Mouse (Mus musculus) kidney, embryonic 16.5 days (tissue): ENCODE measurements at regions not wholly inside any gene's neighbourhood (a gene's known extent, or its start where the extent isn't known, plus 50 kb on each side); places are given as distances from the start of the nearest gene placed in this dataset.
A peak's percentile ranks its signal among the peaks of the same experiment; 100 is the strongest.

Experiments used
- ATAC-seq: fragments of 200-750 bp; cut with Nextera tagmentation; 2 replicates; pipeline ENCODE4 v1.8.0; 2017; ENCODE audit warnings: moderate TSS enrichment; ENCODE audit not compliant: low FRiP score, low TSS enrichment
- H3K27ac ChIP-seq: fragments of 300-500 bp; sonication (generic); 2 replicates; pipeline ENCODE4 v1.5.1; 2014; ENCODE audit warnings: low read length
- H3K27me3 ChIP-seq: fragments of 300-500 bp; sonication (generic); 2 replicates; pipeline ENCODE4 v1.6.1; 2014; ENCODE audit warnings: low read length, control low read depth, mixed read lengths; ENCODE audit not compliant: insufficient read depth
- H3K36me3 ChIP-seq: fragments of 300-500 bp; sonication (generic); 2 replicates; pipeline ENCODE4 v1.6.1; 2014; ENCODE audit warnings: low read length, control low read depth, mixed read lengths; ENCODE audit not compliant: insufficient read depth
- H3K4me1 ChIP-seq: fragments of 300-500 bp; sonication (generic); 2 replicates; pipeline ENCODE4 v1.6.1; 2014; ENCODE audit warnings: low read length, control low read depth, mixed read lengths; ENCODE audit not compliant: insufficient read depth
- H3K4me2 ChIP-seq: fragments of 300-500 bp; sonication (generic); replicated peaks from 2 replicates; pipeline ENCODE4 v1.6.1; 2014; ENCODE audit warnings: low read depth, low read length
- H3K4me3 ChIP-seq: fragments of 300-500 bp; sonication (generic); 2 replicates; pipeline ENCODE4 v1.5.1; 2014; ENCODE audit warnings: mild to moderate bottlenecking, low read length
- H3K9ac ChIP-seq: fragments of 300-500 bp; sonication (generic); replicated peaks from 2 replicates; pipeline ENCODE4 v1.6.1; 2014; ENCODE audit warnings: low read length
- H3K9me3 ChIP-seq: fragments of 300-500 bp; sonication (generic); 2 replicates; pipeline ENCODE4 v1.6.1; 2016; ENCODE audit warnings: low read length, control low read depth
- WGBS: fragments of 180-500 bp; shearing (Covaris S2); extraction: QIAGEN DNeasy Blood & Tissue Kit; methylation state at CpG from one replicate; pipeline ENCODE4 v1.1.7; 2014; 5-methylcytosine and 5-hydroxymethylcytosine counted together

GRCm38 (mm10) chr8:80268910-80269460 is 211.2 kb upstream of the Hhip start:
- Histone ChIP-seq H3K27ac (no peak overlapping the region), H3K27me3 (no peaks in the 10 kb centered on the region), H3K9ac (no peak overlapping the region), H3K36me3 (no peaks in the 10 kb centered on the region), H3K9me3 (no peaks in the 10 kb centered on the region), H3K4me3 (no peak overlapping the region), H3K4me2 (no peak overlapping the region), H3K4me1 (no peaks in the 10 kb centered on the region)
- ATAC-seq: peak; percentile 73; the same call in 1 of the 2 replicates
- 29% methylated on average over 7 of the region's 7 CpGs for WGBS

DNA sequence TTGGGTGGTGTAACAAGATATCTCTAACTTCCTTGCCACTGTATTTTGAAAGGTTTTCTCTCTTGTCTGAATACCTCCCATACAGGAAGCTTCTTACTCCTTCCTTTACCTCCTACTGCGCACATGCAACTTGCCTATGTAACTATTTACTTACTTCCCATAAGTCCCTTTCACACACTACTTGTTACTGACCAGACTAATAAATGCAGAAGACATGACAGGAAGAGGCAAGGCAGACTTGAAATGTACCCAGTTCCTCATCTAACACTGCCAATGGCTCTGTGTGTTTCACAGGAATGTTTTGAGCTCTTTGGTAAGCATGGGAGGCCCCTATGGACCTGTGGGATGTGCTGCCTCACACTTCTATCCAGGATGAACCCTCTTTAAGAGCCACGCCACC is 207.1 kb upstream of the Hhip start:
- ATAC-seq: no peak
- Histone ChIP-seq H3K27ac (no peak overlapping the region), H3K9me3 (no peaks in the 10 kb centered on the region), H3K4me2 (no peak overlapping the region), H3K36me3 (no peaks in the 10 kb centered on the region), H3K4me1 (peaks cover 6% of the 10 kb centered on the region; the same call in 1 of the 2 replicates), H3K4me3 (no peak overlapping the region), H3K9ac (no peak overlapping the region), H3K27me3 (no peaks in the 10 kb centered on the region)
- 80% methylated on average over 2 of the region's 2 CpGs for WGBS

- no peak overlapping the region for H3K9ac ChIP-seq
- no peak overlapping the region for H3K27ac ChIP-seq
- H3K4me1 ChIP-seq: peaks cover 6% of the 10 kb centered on the region; the same call in 1 of the 2 replicates
- no peaks in the 10 kb centered on the region for H3K27me3 ChIP-seq
- ATAC-seq: no peak
- 0 out of 2 replicates have a peak overlapping the region, but pooled peaks have one; percentile 10 for H3K4me2 ChIP-seq
- no peaks in the 10 kb centered on the region for H3K36me3 ChIP-seq
- no peaks in the 10 kb centered on the region for H3K9me3 ChIP-seq
- no peak overlapping the region for H3K4me3 ChIP-seq
- WGBS: 30% methylated on average over 11 of the region's 11 CpGs
Observed at GRCm38 (mm10) chr8:80263468-80263945, 205.7 kb upstream of the Hhip start.

GRCm38 (mm10) chr8:80262911-80263310 is 205.1 kb upstream of the Hhip start:
- Histone ChIP-seq H3K4me1 (peaks cover 6% of the 10 kb centered on the region; the same call in 1 of the 2 replicates), H3K27me3 (no peaks in the 10 kb centered on the region), H3K4me2 (no peak overlapping the region), H3K9me3 (no peaks in the 10 kb centered on the region), H3K9ac (no peak overlapping the region), H3K36me3 (no peaks in the 10 kb centered on the region), H3K27ac (no peak overlapping the region), H3K4me3 (no peak overlapping the region)
- 82% methylated on average over 3 of the region's 3 CpGs for WGBS
- no peak for ATAC-seq

DNA sequence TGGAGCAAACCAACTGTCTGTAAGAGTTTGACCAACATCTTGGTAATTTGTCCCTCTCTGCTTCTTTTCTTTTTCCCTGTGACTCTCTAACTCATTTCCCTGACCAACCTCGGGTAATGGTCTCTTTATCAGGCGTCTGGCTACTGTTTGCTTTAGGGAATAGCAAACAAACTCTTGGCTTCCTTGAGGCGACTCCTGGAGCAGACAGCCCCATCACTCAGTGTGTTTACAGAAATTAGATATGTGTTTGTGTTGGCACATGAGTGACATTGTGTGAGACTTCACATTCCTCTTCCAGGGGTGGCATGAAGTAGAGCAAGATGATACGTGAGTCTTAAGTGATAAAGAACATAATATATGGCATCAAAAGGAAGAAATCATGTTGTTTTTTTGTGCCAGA is 195.7 kb upstream of the Hhip start:
- Histone ChIP-seq H3K36me3 (no peaks in the 10 kb centered on the region), H3K4me2 (no peak overlapping the region), H3K9ac (no peak overlapping the region), H3K4me1 (no peaks in the 10 kb centered on the region), H3K27ac (no peak overlapping the region), H3K4me3 (no peak overlapping the region), H3K27me3 (no peaks in the 10 kb centered on the region), H3K9me3 (no peaks in the 10 kb centered on the region)
- ATAC-seq: no peak
- WGBS: 11% methylated on average over 4 of the region's 4 CpGs

DNA sequence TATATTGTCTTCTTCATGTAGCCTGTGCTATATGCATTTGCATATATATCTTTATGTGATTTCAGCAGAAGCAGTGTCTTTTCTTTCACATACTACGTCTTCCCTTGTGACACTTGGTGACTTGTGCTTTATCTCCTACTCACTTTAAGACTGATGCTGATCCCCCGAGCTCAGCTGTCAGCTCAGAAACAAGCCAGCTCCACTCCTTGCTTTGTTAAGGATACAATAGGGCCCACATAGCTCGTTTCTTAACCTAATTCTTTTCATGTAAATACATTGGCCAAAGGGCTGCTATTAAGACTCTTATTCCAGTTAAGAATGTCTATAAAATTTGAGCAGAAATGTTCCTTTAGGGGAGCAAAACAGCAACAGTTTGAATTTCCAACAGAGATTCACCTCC is 193.8 kb upstream of the Hhip start:
- H3K27ac ChIP-seq: no peak overlapping the region
- H3K4me3 ChIP-seq: no peak overlapping the region
- H3K27me3 ChIP-seq: no peaks in the 10 kb centered on the region
- H3K36me3 ChIP-seq: no peaks in the 10 kb centered on the region
- no peak overlapping the region for H3K9ac ChIP-seq
- H3K4me2 ChIP-seq: no peak overlapping the region
- ATAC-seq: no peak
- no peaks in the 10 kb centered on the region for H3K9me3 ChIP-seq
- no peaks in the 10 kb centered on the region for H3K4me1 ChIP-seq
- 51% methylated on average over 3 of the region's 3 CpGs for WGBS

DNA sequence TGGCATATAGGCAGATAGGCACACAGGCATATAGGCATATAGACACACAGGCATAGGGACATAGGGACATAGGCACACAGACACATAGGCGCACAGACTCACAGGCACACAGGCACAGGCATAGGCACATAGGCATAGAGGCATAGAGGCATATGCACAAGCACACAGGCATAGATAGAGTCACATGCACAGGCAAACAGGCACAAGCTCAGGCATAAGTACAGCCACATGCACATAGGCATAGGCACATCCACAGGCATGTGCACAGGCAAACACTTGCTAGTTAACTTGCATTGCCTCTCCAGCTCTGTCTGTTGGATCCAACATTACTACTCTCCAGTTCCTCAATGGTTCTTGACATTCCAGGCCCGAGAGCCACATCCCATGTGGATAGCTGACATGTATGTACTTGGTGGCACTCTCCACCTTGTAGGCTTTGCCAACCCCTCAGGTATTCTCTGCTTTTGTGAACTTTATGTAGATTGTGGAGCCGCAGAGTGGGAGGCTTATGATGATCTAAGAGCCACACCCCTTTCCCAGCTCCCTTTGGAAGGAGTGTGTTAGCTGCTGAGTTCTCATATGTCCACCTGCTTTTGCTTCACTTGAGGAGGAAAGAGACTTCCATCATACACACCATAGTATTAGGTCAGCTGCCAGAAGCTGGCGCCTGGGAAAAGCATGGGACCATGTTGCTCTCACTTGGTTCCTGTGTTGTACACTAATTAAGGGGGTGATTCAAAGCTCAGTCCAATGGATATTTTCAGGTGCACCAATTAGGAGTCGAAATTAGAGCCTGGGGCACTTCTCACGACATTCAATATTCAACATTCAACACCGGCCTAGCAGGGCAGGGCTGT is 192.7 kb upstream of the Hhip start:
- no peak for ATAC-seq
- H3K27me3 ChIP-seq: no peaks in the 10 kb centered on the region

GRCm38 (mm10) chr8:80249762-80250161 is 192.0 kb upstream of the Hhip start:
- no peaks in the 10 kb centered on the region for H3K4me1 ChIP-seq
- H3K27me3 ChIP-seq: no peaks in the 10 kb centered on the region
- no peak overlapping the region for H3K9ac ChIP-seq
- WGBS: 62% methylated on average over 2 of the region's 2 CpGs
- H3K4me3 ChIP-seq: no peak overlapping the region
- no peaks in the 10 kb centered on the region for H3K36me3 ChIP-seq
- H3K9me3 ChIP-seq: no peaks in the 10 kb centered on the region
- no peak overlapping the region for H3K27ac ChIP-seq
- H3K4me2 ChIP-seq: no peak overlapping the region
- no peak for ATAC-seq

More for the DNA sequence above, 192.7 kb upstream of the Hhip start:
- H3K9ac ChIP-seq: no peak overlapping the region
- no peak overlapping the region for H3K4me2 ChIP-seq
- H3K4me3 ChIP-seq: no peak overlapping the region
- no peaks in the 10 kb centered on the region for H3K36me3 ChIP-seq
- 84% methylated on average over 7 of the region's 7 CpGs for WGBS
- no peaks in the 10 kb centered on the region for H3K4me1 ChIP-seq
- H3K27ac ChIP-seq: no peak overlapping the region
- H3K9me3 ChIP-seq: no peaks in the 10 kb centered on the region

DNA sequence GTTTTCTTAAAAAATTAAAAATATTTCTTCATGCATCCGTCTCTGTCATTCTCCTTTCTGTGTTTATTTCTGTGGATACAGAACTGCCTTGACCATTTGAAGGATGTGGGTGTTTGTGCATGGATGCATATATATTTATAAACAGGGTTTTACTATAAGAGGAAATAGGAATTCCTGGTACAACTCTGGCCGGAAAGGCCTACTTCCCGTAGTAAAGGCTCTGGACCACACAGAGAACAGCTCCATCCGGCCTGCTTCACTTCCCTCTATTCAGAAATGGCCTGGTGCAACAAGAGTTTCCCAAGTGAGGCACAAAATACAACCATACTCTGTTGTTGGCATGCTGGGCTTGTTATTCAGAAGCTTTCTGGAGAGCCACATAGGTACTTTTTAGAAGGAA is 182.1 kb upstream of the Hhip start:
- H3K4me1 ChIP-seq: no peaks in the 10 kb centered on the region
- no peaks in the 10 kb centered on the region for H3K9me3 ChIP-seq
- H3K4me2 ChIP-seq: no peak overlapping the region
- peak; percentile 49; the same call in 1 of the 2 replicates for ATAC-seq
- WGBS: 83% methylated on average over 4 of the region's 4 CpGs
- H3K36me3 ChIP-seq: no peaks in the 10 kb centered on the region
- H3K27ac ChIP-seq: no peak overlapping the region
- H3K9ac ChIP-seq: no peak overlapping the region
- H3K4me3 ChIP-seq: no peak overlapping the region
- H3K27me3 ChIP-seq: no peaks in the 10 kb centered on the region

- no peaks in the 10 kb centered on the region for H3K27me3 ChIP-seq
- no peaks in the 10 kb centered on the region for H3K9me3 ChIP-seq
- WGBS: 71% methylated on average over 1 of the region's 1 CpGs
- no peaks in the 10 kb centered on the region for H3K36me3 ChIP-seq
- no peak overlapping the region for H3K27ac ChIP-seq
- no peak for ATAC-seq
- no peak overlapping the region for H3K4me3 ChIP-seq
- H3K4me2 ChIP-seq: no peak overlapping the region
- peaks cover 4% of the 10 kb centered on the region for H3K4me1 ChIP-seq
- no peak overlapping the region for H3K9ac ChIP-seq
Observed at GRCm38 (mm10) chr8:80210361-80210760, 152.6 kb upstream of the Hhip start.
